Comparison of ENCODE assay signal across 8 mouse cellular contexts in genomic region chr11:117778851-117779433, GRCm38 (mm10). TPM values are rescaled to one million over a fixed set of nuclear protein-coding genes. Genes with fewer than 3 reads are reported as not detected.
DNase-seq lines count a peak whose midpoint lies in the region; ATAC-seq and TF ChIP-seq lines count a peak whose summit lies in the region.

No protein-coding gene starts in this region.

- peak overlapping the region; percentile 97 for H3K4me2 ChIP-seq in liver, embryonic 16.5 days (ENCODE audit: low read depth, low read length)

- ATAC-seq in liver, embryonic 16.5 days (ENCODE audit: low read depth): no peak
- ATAC-seq in granulocyte monocyte progenitor cell, adult 5-6 weeks (replicated peaks; ENCODE audit: poor library complexity, severe bottlenecking): no peak

- 17% methylated on average over 12 of the region's 12 CpGs for WGBS in liver, embryonic 16.5 days (ENCODE audit: insufficient replicate concordance)
- WGBS in spleen, adult 2 months: 27% methylated on average over 12 of the region's 12 CpGs

- no peaks in the 10 kb centered on the region for H3K27me3 ChIP-seq in liver, embryonic 16.5 days (ENCODE audit: control insufficient read depth, insufficient read depth, low read depth, low read length)
- no peaks in the 10 kb centered on the region for H3K27me3 ChIP-seq in spleen, adult 2 months (ENCODE audit: control insufficient read depth, insufficient read depth, low read length)

- no peaks in the 10 kb centered on the region for H3K9me3 ChIP-seq in liver, embryonic 16.5 days (replicated peaks; ENCODE audit: control insufficient read depth, low read length)

- peak overlapping the region; percentile 95 for H3K9ac ChIP-seq in liver, embryonic 16.5 days (ENCODE audit: low read depth, low read length)

- H3K27ac ChIP-seq in embryonic fibroblast, embryonic 13.5 days (ENCODE audit: insufficient read depth, low read length): peak overlapping the region; percentile 62; the same call in 1 of the 2 replicates
- H3K27ac ChIP-seq in liver, embryonic 16.5 days (ENCODE audit: low read length): peak overlapping the region; percentile 99
- H3K27ac ChIP-seq in spleen, adult 2 months (ENCODE audit: insufficient read depth, low read length): peak overlapping the region; percentile 99

- TF ChIP-seq POLR2A in embryonic fibroblast, embryonic 13.5 days (IDR thresholded peaks at IDR 0.05; ENCODE audit: low read depth, low read length): no peak; the same call in 1 of the 2 replicates
- no peak for TF ChIP-seq POLR2A in spleen, adult 2 months (IDR thresholded peaks at IDR 0.05; ENCODE audit: low read depth, low read length)

- H3K4me1 ChIP-seq in embryonic fibroblast, embryonic 13.5 days (ENCODE audit: control insufficient read depth, insufficient read depth, low read length): peaks cover 5% of the 10 kb centered on the region; the same call in 1 of the 2 replicates
- H3K4me1 ChIP-seq in liver, embryonic 16.5 days (ENCODE audit: control insufficient read depth, low read depth, low read length): peaks cover 34% of the 10 kb centered on the region
- peaks cover 18% of the 10 kb centered on the region; the same call in 1 of the 2 replicates for H3K4me1 ChIP-seq in spleen, adult 2 months (ENCODE audit: control insufficient read depth, insufficient read depth, insufficient read length)

- peaks cover 45% of the 10 kb centered on the region for H3K36me3 ChIP-seq in liver, embryonic 16.5 days (ENCODE audit: control insufficient read depth, insufficient read depth)
- peaks cover 31% of the 10 kb centered on the region for H3K36me3 ChIP-seq in spleen, adult 2 months (ENCODE audit: control insufficient read depth, insufficient read depth, low read length)

- peak overlapping the region; percentile 52 for H3K4me3 ChIP-seq in embryonic fibroblast, embryonic 13.5 days (ENCODE audit: insufficient read depth, low read length)
- H3K4me3 ChIP-seq in liver, embryonic 16.5 days (ENCODE audit: low read depth, low read length): peak overlapping the region; percentile 87
- peak overlapping the region; percentile 86 for H3K4me3 ChIP-seq in spleen, adult 2 months (ENCODE audit: extremely low read depth, insufficient read depth, insufficient read length)

- DNase-seq in ovary, postnatal 36 days (ENCODE audit: low spot score): peak; percentile 28
- no peak for DNase-seq in ovary, postnatal 10 days (ENCODE audit: low spot score)
- DNase-seq in induced T-regulatory cell, adult 2 months (ENCODE audit: low read depth): peak; percentile 60
- DNase-seq in spleen, adult 2 months (ENCODE audit: low read depth in 1 of 2, low spot score in 2 of 2): no peak
- no peak for DNase-seq in layer of hippocampus, adult 11-12 months (ENCODE audit: low spot score)

- TF ChIP-seq CTCF in embryonic fibroblast, embryonic 13.5 days (IDR thresholded peaks at IDR 0.05; ENCODE audit: borderline replicate concordance, insufficient read depth, low read length): no peak
- no peak for TF ChIP-seq CTCF in spleen, adult 2 months (IDR thresholded peaks at IDR 0.05; ENCODE audit: extremely low read depth, insufficient read depth, insufficient read length, insufficient replicate concordance)

RNA-seq across cellular contexts. Expression of gene Tmc8, which starts 2.9 kb away (rescaled TPM):
- 0.30 and 0.39 TPM in 2 replicates for polyA plus RNA-seq in embryonic fibroblast, embryonic 13.5 days (2011; ENCODE audit: insufficient read length, low read depth, missing spikeins)
- 16.0 and 16.3 TPM in 2 replicates for polyA plus RNA-seq in liver, embryonic 16.5 days (2015; fragmentation: Nextera tagmentation; extraction: Ambion mirVana)
- polyA plus RNA-seq in spleen, adult 2 months (2012; rRNA removed): 90.1 and 127 TPM in 2 replicates
- total RNA-seq in granulocyte monocyte progenitor cell, adult 5-6 weeks (2014; fragmentation: Nextera tagmentation): 1.5 and 3.6 TPM in 2 replicates
- total RNA-seq in granulocyte monocyte progenitor cell, adult 5-6 weeks (2017): 0.95 and 1.8 TPM in 2 replicates

RNA-seq across cellular contexts. Expression of gene Tmc6, which starts 3.1 kb away (rescaled TPM):
- 19.5 and 20.5 TPM in 2 replicates for polyA plus RNA-seq in embryonic fibroblast, embryonic 13.5 days (2011; ENCODE audit: insufficient read length, low read depth, missing spikeins)
- polyA plus RNA-seq in liver, embryonic 16.5 days (2015; fragmentation: Nextera tagmentation; extraction: Ambion mirVana): 45.6 and 46.2 TPM in 2 replicates
- 119 and 136 TPM in 2 replicates for polyA plus RNA-seq in spleen, adult 2 months (2012; rRNA removed)
- 32.7 and 71.6 TPM in 2 replicates for total RNA-seq in granulocyte monocyte progenitor cell, adult 5-6 weeks (2014; fragmentation: Nextera tagmentation)
- 12.6 and 20.6 TPM in 2 replicates for total RNA-seq in granulocyte monocyte progenitor cell, adult 5-6 weeks (2017)

RNA-seq across cellular contexts. Expression of gene 6030468B19Rik, which starts 18.5 kb away (rescaled TPM):
- not detected in 2 replicates for polyA plus RNA-seq in embryonic fibroblast, embryonic 13.5 days (2011; ENCODE audit: insufficient read length, low read depth, missing spikeins)
- polyA plus RNA-seq in liver, embryonic 16.5 days (2015; fragmentation: Nextera tagmentation; extraction: Ambion mirVana): 74.2 and 77.0 TPM in 2 replicates
- 7.6 and 7.9 TPM in 2 replicates for polyA plus RNA-seq in spleen, adult 2 months (2012; rRNA removed)
- total RNA-seq in granulocyte monocyte progenitor cell, adult 5-6 weeks (2014; fragmentation: Nextera tagmentation): not detected in 2 replicates
- total RNA-seq in granulocyte monocyte progenitor cell, adult 5-6 weeks (2017): not detected in 2 replicates

RNA-seq across cellular contexts. Expression of gene Gm20708, which starts 30.5 kb away (rescaled TPM):
- polyA plus RNA-seq in embryonic fibroblast, embryonic 13.5 days (2011; ENCODE audit: insufficient read length, low read depth, missing spikeins): 0.49 TPM in 1 of 2 replicates, not detected in the other
- 0.38 and 0.64 TPM in 2 replicates for polyA plus RNA-seq in liver, embryonic 16.5 days (2015; fragmentation: Nextera tagmentation; extraction: Ambion mirVana)
- polyA plus RNA-seq in spleen, adult 2 months (2012; rRNA removed): 0.25 TPM in 1 of 2 replicates, not detected in the other
- total RNA-seq in granulocyte monocyte progenitor cell, adult 5-6 weeks (2014; fragmentation: Nextera tagmentation): 0.53 and 0.99 TPM in 2 replicates
- total RNA-seq in granulocyte monocyte progenitor cell, adult 5-6 weeks (2017): 0.30 TPM in 1 of 2 replicates, not detected in the other

RNA-seq across cellular contexts. Expression of gene Syngr2, which starts 30.5 kb away (rescaled TPM):
- 66.9 and 68.6 TPM in 2 replicates for polyA plus RNA-seq in embryonic fibroblast, embryonic 13.5 days (2011; ENCODE audit: insufficient read length, low read depth, missing spikeins)
- 48.6 and 55.5 TPM in 2 replicates for polyA plus RNA-seq in liver, embryonic 16.5 days (2015; fragmentation: Nextera tagmentation; extraction: Ambion mirVana)
- polyA plus RNA-seq in spleen, adult 2 months (2012; rRNA removed): 188 and 245 TPM in 2 replicates
- total RNA-seq in granulocyte monocyte progenitor cell, adult 5-6 weeks (2014; fragmentation: Nextera tagmentation): 225 and 281 TPM in 2 replicates
- 152 and 176 TPM in 2 replicates for total RNA-seq in granulocyte monocyte progenitor cell, adult 5-6 weeks (2017)

Comparison
In these comparisons a context has a peak if more than half of its experiments do, and no peak if none do; other contexts are left out.
1. DNase-seq: peak in ovary, postnatal 36 days (single experiment) and induced T-regulatory cell, adult 2 months (single experiment); none in ovary, postnatal 10 days (single experiment), spleen, adult 2 months (0 of 2) and layer of hippocampus, adult 11-12 months (single experiment).
2. RNA of gene Tmc8, which starts 2.9 kb away (polyA plus RNA-seq): 90.1 to 127 TPM in spleen, adult 2 months and 16.0 to 16.3 TPM in liver, embryonic 16.5 days; 0.30 to 0.39 TPM in embryonic fibroblast, embryonic 13.5 days; every median in the first group is over 10 times any median in the second.
3. Peak in every context shown above with its lines, with median percentiles within 50 percentile points of each other: H3K27ac ChIP-seq and H3K4me3 ChIP-seq.